Mouse (Mus musculus): ENCODE data around the gene Gjd3.
"Not testable (repeated sequence)": the region's sequence is repeated elsewhere in the genome, so short reads cannot be mapped to it uniquely, and the experiment has no call there.

Gene Gjd3

GRCm38 (mm10) chr11:98933847-98934246 lies 49.0 kb downstream of the Gjd3 start:
- not testable (repeated sequence) for DNase-seq (ENCODE audit: low read depth, low spot score)

GRCm38 (mm10) chr11:98933151-98933550 lies 49.7 kb downstream of the Gjd3 start:
- peak; percentile 94 for DNase-seq (ENCODE audit: low read depth, low spot score)

- peak; percentile 64 for DNase-seq (ENCODE audit: low read depth, low spot score)
Observed at GRCm38 (mm10) chr11:98932293-98933091, 50.3 kb downstream of the Gjd3 start.
